Mouse (Mus musculus) E14TG2a.4 (cell line): ENCODE measurements around the gene Luc7l2.
A peak's percentile ranks its signal among the peaks of the same experiment; 100 is the strongest.

Experiments used
- H3K27me3 ChIP-seq: 2 replicates; pipeline ENCODE4 v1.6.1; 2014; ENCODE audit warnings: low read length, control low read depth; ENCODE audit not compliant: insufficient read depth
- H3K36me3 ChIP-seq: 2 replicates; pipeline ENCODE4 v1.6.1; 2014; ENCODE audit warnings: low read length, control low read depth; ENCODE audit not compliant: insufficient read depth
- H3K4me1 ChIP-seq: replicated peaks from 2 replicates; pipeline ENCODE4 v1.6.1; 2014; ENCODE audit warnings: low read depth, low read length, control low read depth
- H3K4me3 ChIP-seq: replicated peaks from 2 replicates; pipeline ENCODE4 v1.5.1; 2014; ENCODE audit warnings: mild to moderate bottlenecking, low read length
- H3K9me3 ChIP-seq: 2 replicates; pipeline ENCODE4 v1.6.1; 2014; ENCODE audit warnings: low read length, control low read depth
- CTCF ChIP-seq: conservative IDR thresholded peaks from 2 replicates; pipeline ENCODE4 v1.5.1; 2014; ENCODE audit warnings: low read length
- NANOG ChIP-seq: IDR thresholded peaks from 2 replicates; pipeline ENCODE4 v1.6.1; 2014; ENCODE audit warnings: borderline replicate concordance, low read length, mixed read lengths
- POU5F1 ChIP-seq: IDR thresholded peaks from 2 replicates; pipeline ENCODE4 v1.6.1; 2014; ENCODE audit warnings: low read length, borderline replicate concordance

The Luc7l2 gene

DNA sequence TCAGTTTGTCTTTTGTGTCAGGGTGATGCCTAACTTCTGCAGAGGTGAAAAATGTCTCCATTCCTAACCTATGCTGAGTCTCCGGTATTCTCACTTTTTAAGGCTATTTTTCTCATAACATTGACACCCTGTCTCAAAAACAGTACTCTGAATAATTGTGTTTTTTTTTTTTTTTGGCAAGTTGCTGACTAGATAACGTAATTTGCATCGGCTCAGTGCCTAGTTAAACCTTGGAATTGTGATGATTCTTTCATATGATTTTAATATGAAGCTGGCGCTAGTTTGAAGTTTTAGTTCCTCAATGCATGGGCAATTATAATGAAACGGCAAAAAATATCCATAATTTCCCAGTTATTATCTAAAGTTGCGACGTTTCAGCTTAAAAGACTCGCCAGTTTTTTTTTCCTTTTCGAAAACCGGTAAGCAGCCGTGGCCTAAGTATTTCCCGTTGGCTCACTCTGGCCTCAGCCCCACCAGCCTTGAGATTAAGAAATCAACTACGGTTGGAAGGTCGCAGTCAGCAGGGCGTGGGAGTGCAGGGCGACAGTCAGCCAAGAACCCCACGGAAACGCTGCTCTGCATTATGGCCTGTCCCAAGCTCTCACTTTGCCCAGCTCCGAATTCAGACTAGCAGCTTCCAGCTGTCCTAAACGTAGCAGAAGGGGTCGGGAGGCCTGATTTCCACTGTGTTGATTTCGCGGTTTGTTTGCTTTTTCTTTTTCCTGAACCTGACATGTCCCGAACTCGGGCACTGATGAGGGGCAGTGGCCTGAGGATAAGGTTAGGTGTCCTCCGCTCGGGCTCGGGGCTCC, 678 bp upstream of the Luc7l2 start:
- H3K4me3 ChIP-seq: peak overlapping the region; percentile 92
- H3K9me3 ChIP-seq: no peaks in the 10 kb centered on the region
- TF ChIP-seq POU5F1 (no peak), NANOG (no peak), CTCF (no peak)
- peaks cover 15% of the 10 kb centered on the region for H3K36me3 ChIP-seq
- H3K4me1 ChIP-seq: peaks cover 39% of the 10 kb centered on the region
- H3K27me3 ChIP-seq: no peaks in the 10 kb centered on the region

- Histone ChIP-seq H3K27me3 (no peaks in the 10 kb centered on the region), H3K36me3 (peaks cover 28% of the 10 kb centered on the region), H3K4me3 (peak overlapping the region; percentile 92), H3K4me1 (peaks cover 45% of the 10 kb centered on the region), H3K9me3 (no peaks in the 10 kb centered on the region)
- no peak for TF ChIP-seq NANOG
- no peak for TF ChIP-seq POU5F1
- no peak for TF ChIP-seq CTCF
Observed at GRCm38 (mm10) chr6:38551989-38552635, 978 bp downstream of the Luc7l2 start.

DNA sequence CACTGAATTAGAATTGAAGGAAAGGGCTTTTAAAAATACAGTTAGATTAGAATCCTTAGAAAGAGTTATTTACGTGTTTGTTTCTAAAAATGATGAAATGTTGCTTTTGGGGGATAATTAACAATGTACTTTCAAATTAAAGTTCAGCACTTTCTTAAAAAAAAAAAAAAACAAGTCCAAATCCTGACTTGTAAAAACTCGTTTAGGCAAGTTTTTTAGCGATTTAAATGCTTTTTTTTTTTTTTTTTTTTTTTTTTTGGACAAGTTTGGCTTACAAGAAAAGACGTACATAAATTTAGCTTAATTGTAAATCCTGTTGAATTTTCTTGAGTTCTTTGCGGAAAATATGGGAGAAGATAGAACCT, 1.5 kb downstream of the Luc7l2 start:
- H3K27me3 ChIP-seq: no peaks in the 10 kb centered on the region
- H3K4me3 ChIP-seq: peak overlapping the region; percentile 92
- peaks cover 45% of the 10 kb centered on the region for H3K4me1 ChIP-seq
- no peak for TF ChIP-seq NANOG
- TF ChIP-seq POU5F1: no peak
- TF ChIP-seq CTCF: no peak
- H3K9me3 ChIP-seq: no peaks in the 10 kb centered on the region
- H3K36me3 ChIP-seq: peaks cover 33% of the 10 kb centered on the region

DNA sequence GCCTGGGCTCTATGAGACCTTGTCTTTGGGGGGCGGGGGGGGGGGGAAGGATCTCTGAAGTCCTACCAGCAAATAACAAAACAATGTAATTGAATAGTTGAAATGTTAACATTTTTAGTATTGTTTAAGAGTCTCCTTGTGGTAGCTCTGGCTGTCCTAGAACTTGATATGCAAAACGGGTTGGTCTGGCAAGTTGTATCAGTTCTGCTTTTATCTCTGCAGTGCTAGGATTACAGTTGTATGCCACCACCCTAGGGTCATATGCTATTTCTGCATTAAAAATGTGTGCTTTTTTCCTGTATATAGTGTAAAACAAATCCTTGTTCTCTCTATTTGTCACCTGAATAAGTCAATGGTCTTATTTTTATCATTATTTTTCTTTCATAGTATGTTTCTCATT, 25.0 kb downstream of the Luc7l2 start:
- no peak overlapping the region for H3K4me3 ChIP-seq
- H3K36me3 ChIP-seq: peaks cover 80% of the 10 kb centered on the region
- TF ChIP-seq POU5F1: no peak
- no peak for TF ChIP-seq NANOG
- no peak for TF ChIP-seq CTCF
- H3K4me1 ChIP-seq: peaks cover 6% of the 10 kb centered on the region; the same call in 1 of the 2 replicates
- no peaks in the 10 kb centered on the region for H3K27me3 ChIP-seq
- H3K9me3 ChIP-seq: no peaks in the 10 kb centered on the region

- no peaks in the 10 kb centered on the region for H3K9me3 ChIP-seq
- no peak overlapping the region for H3K4me3 ChIP-seq
- TF ChIP-seq POU5F1 (no peak), NANOG (no peak), CTCF (no peak)
- H3K4me1 ChIP-seq: peaks cover 6% of the 10 kb centered on the region; the same call in 1 of the 2 replicates
- no peaks in the 10 kb centered on the region for H3K27me3 ChIP-seq
- peaks cover 81% of the 10 kb centered on the region for H3K36me3 ChIP-seq
Observed at GRCm38 (mm10) chr6:38580112-38580857, 29.2 kb downstream of the Luc7l2 start.

- Histone ChIP-seq H3K4me3 (no peak overlapping the region), H3K9me3 (no peaks in the 10 kb centered on the region), H3K36me3 (peaks cover 85% of the 10 kb centered on the region), H3K4me1 (peaks cover 6% of the 10 kb centered on the region; the same call in 1 of the 2 replicates), H3K27me3 (no peaks in the 10 kb centered on the region)
- TF ChIP-seq CTCF (no peak), NANOG (no peak), POU5F1 (no peak)
Observed at GRCm38 (mm10) chr6:38581711-38582110, 30.6 kb downstream of the Luc7l2 start.

DNA sequence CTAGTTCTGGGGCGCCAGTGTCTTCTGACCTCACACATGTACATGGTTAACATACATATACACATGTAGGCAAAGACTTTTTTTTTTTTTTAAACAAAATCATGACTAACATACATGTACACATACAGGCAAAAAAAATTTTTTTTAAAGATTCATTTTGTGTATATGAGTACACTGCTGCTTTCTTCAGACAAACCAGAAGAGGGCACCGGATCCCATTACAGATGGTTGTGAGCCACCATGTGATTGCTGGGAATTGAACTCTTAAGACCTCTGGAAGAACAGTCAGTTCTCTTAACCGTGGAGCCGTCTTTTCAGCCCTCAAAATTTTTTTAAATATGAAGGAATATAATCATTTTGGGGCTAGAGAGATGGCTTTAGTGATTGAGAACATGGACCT, 46.3 kb downstream of the Luc7l2 start:
- H3K9me3 ChIP-seq: no peaks in the 10 kb centered on the region
- H3K4me3 ChIP-seq: no peak overlapping the region
- peaks cover 93% of the 10 kb centered on the region for H3K36me3 ChIP-seq
- H3K27me3 ChIP-seq: no peaks in the 10 kb centered on the region
- TF ChIP-seq NANOG (no peak), CTCF (no peak), POU5F1 (no peak)
- H3K4me1 ChIP-seq: no peaks in the 10 kb centered on the region

DNA sequence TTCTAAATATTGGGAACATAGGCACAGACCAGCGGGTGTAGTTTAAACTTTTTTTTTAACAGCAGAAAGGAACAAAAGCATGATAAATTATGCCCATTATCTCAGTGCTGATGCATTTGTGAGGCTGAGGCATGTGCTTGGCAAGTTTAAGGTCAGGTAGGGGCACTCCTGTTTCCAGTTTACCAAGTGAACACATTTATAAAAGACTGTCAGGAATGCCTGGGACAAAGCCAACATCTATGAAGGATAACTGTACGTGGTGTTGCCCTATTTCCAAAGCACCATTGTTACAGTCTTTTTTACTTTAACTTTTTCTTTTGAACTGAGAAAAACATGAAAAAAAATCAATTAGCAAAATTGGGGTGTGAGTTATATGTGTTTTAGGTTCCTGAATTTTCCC, 58.8 kb downstream of the Luc7l2 start:
- no peaks in the 10 kb centered on the region for H3K27me3 ChIP-seq
- H3K4me3 ChIP-seq: no peak overlapping the region
- no peak for TF ChIP-seq CTCF
- TF ChIP-seq NANOG: no peak
- TF ChIP-seq POU5F1: no peak

GRCm38 (mm10) chr6:38622406-38622805, 71.3 kb downstream of the Luc7l2 start:
- H3K4me1 ChIP-seq: peaks cover 3% of the 10 kb centered on the region; the same call in 1 of the 2 replicates
- H3K36me3 ChIP-seq: peaks cover 80% of the 10 kb centered on the region
- peaks cover 10% of the 10 kb centered on the region for H3K9me3 ChIP-seq
- no peaks in the 10 kb centered on the region for H3K27me3 ChIP-seq
- no peak overlapping the region for H3K4me3 ChIP-seq
- TF ChIP-seq POU5F1 (no peak), CTCF (no peak), NANOG (no peak)

More for the DNA sequence above, 58.8 kb downstream of the Luc7l2 start:
- Histone ChIP-seq H3K9me3 (no peaks in the 10 kb centered on the region), H3K4me1 (0 out of 2 replicates have a peak, but pooled peaks cover 6% of the 10 kb centered on the region), H3K36me3 (peaks cover 77% of the 10 kb centered on the region)
